16 mouse cellular contexts compared by ENCODE assay signal in the genomic region with DNA sequence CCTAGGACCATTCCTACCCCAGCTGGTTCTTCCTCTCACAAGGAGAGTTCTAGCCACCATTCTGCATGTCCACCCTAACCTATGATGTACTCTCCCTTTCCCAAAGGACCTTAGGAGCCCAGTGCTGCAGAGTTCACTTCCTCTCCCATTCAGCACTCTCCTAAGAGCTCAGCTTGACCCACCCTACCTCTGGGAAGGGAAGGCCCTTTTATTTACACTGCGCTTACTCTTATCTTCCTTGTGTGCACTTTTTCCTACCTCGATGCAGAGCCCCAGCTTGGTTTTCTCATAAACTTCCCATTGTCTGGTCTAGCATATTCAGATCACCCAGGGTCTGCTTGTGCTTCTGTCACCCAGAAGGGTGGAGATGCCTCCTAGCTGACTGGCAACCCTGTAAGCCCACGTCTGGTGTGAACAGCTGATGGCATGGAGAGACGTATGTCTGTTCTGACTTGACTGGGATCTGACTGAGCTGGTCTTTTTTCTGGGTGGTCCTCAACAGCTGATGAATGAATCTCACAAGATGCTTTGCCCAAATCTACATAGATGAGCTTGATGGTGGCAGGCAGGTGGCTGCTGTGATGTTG. TPM values are rescaled to one million over a fixed set of nuclear protein-coding genes. Genes with fewer than 3 reads are reported as not detected.
DNase-seq lines count a peak whose midpoint lies in the region; ATAC-seq and TF ChIP-seq lines count a peak whose summit lies in the region.
"Had no signal": no experiment of that assay in that cellular context is flagged by ENCODE, and none has a peak within 500 bp of the region (broad histone marks: within the 10 kb centered on the region; RNA-seq: fewer than 3 reads in every experiment).

No protein-coding gene starts in this region.

- peak overlapping the region; percentile 37; the same call in 1 of the 2 replicates for H3K4me2 ChIP-seq in liver, embryonic 15.5 days
- no peak overlapping the region for H3K4me2 ChIP-seq in forebrain, embryonic 16.5 days (ENCODE audit: low read length)
- H3K4me2 ChIP-seq: embryonic facial prominence, embryonic 15.5 days; forebrain, embryonic 12.5 days; limb, embryonic 13.5 days had no signal

- WGBS in liver, embryonic 15.5 days (ENCODE audit: insufficient replicate concordance): 33% methylated on average over 4 of the region's 4 CpGs
- 78% methylated on average over 4 of the region's 4 CpGs for WGBS in forebrain, embryonic 16.5 days

- ATAC-seq in erythroid progenitor cell, adult 5-6 weeks (replicated peaks; ENCODE audit: low FRiP score, poor library complexity, severe bottlenecking): peak; percentile 49
- ATAC-seq in liver, embryonic 15.5 days (ENCODE audit: insufficient read depth): peak; percentile 61
- no peak for ATAC-seq in forebrain, embryonic 16.5 days

- TF ChIP-seq CTCF in layer of hippocampus, adult 2 months (conservative IDR thresholded peaks at IDR 0.05): no peak
- TF ChIP-seq CTCF in MEL (IDR thresholded peaks at IDR 0.05 in 2 of 3, conservative IDR thresholded peaks at IDR 0.05 in 1 of 3; ENCODE audit: control insufficient read depth in 1 of 3, insufficient read depth in 1 of 3, low read depth in 2 of 3, low read length in 3 of 3, poor library complexity in 1 of 3, severe bottlenecking in 1 of 3): no peak

- H3K27ac ChIP-seq in layer of hippocampus, adult 2 months: peak overlapping the region; percentile 5; the same call in 1 of the 2 replicates
- H3K27ac ChIP-seq in MEL (ENCODE audit: control insufficient read depth, low read depth, low read length): peak overlapping the region; percentile 21
- H3K27ac ChIP-seq in liver, embryonic 15.5 days (replicated peaks): peak overlapping the region; percentile 89
- no peak overlapping the region for H3K27ac ChIP-seq in forebrain, embryonic 16.5 days (ENCODE audit: low read length)
- H3K27ac ChIP-seq: embryonic facial prominence, embryonic 15.5 days; forebrain, embryonic 12.5 days; kidney, postnatal 0 days; limb, embryonic 13.5 days had no signal

- peaks cover 0 to 71% of the 10 kb centered on the region in 2 experiments; a peak in 2 of 4 replicates for H3K36me3 ChIP-seq in MEL (ENCODE audit: control insufficient read depth in 1 of 2, insufficient read depth in 2 of 2, low read length in 2 of 2)
- no peaks in the 10 kb centered on the region for H3K36me3 ChIP-seq in liver, embryonic 15.5 days (replicated peaks)
- H3K36me3 ChIP-seq in forebrain, embryonic 16.5 days (ENCODE audit: control insufficient read depth, insufficient read depth): no peaks in the 10 kb centered on the region
- H3K36me3 ChIP-seq: embryonic facial prominence, embryonic 15.5 days; forebrain, embryonic 12.5 days; limb, embryonic 13.5 days had no signal

- peaks cover 9% of the 10 kb centered on the region for H3K79me2 ChIP-seq in MEL (ENCODE audit: control insufficient read depth, insufficient read depth, low read length, poor library complexity)

- no peak for TF ChIP-seq POLR2A in MEL (IDR thresholded peaks at IDR 0.05; ENCODE audit: control insufficient read depth in 1 of 2, insufficient read depth in 1 of 2, low read depth in 1 of 2, low read length in 2 of 2, poor library complexity in 1 of 2)

- H3K9ac ChIP-seq in MEL (ENCODE audit: control insufficient read depth, low read depth, low read length, poor library complexity, severe bottlenecking): no peak overlapping the region
- H3K9ac ChIP-seq in liver, embryonic 15.5 days: no peak overlapping the region
- no peak overlapping the region for H3K9ac ChIP-seq in forebrain, embryonic 16.5 days (replicated peaks; ENCODE audit: low read depth, low read length)
- H3K9ac ChIP-seq: embryonic facial prominence, embryonic 15.5 days; forebrain, embryonic 12.5 days; limb, embryonic 13.5 days had no signal

- TF ChIP-seq EP300 in MEL (IDR thresholded peaks at IDR 0.05; ENCODE audit: low read depth in 1 of 2, low read length in 2 of 2): no peak

- H3K27me3 ChIP-seq in MEL (ENCODE audit: control insufficient read depth in 1 of 2, insufficient read depth in 2 of 2, low read length in 2 of 2): no peaks in the 10 kb centered on the region
- no peaks in the 10 kb centered on the region for H3K27me3 ChIP-seq in liver, embryonic 15.5 days
- H3K27me3 ChIP-seq in forebrain, embryonic 16.5 days (replicated peaks; ENCODE audit: control insufficient read depth, insufficient read depth, low read length): no peaks in the 10 kb centered on the region
- H3K27me3 ChIP-seq: embryonic facial prominence, embryonic 15.5 days; forebrain, embryonic 12.5 days; limb, embryonic 13.5 days had no signal

- no peak for DNase-seq in layer of hippocampus, adult 2 months (ENCODE audit: low spot score in 2 of 2)
- no peak for DNase-seq in layer of hippocampus, adult 9-10 months (ENCODE audit: low spot score)
- DNase-seq in MEL (ENCODE audit: low read depth, low spot score): no peak
- DNase-seq in adrenal gland, adult 8-10 months: no peak
- DNase-seq: cerebellum, adult 11 months; cerebellum, postnatal 14 days; embryo, embryonic 11 days; gastrocnemius, postnatal 14 days; right cerebral cortex, postnatal 25 days had no signal

- H3K4me1 ChIP-seq in MEL (ENCODE audit: control insufficient read depth in 1 of 2, insufficient read depth in 2 of 2, low read length in 2 of 2): peaks cover 31 to 59% of the 10 kb centered on the region in 2 experiments
- H3K4me1 ChIP-seq in liver, embryonic 15.5 days (replicated peaks): peaks cover 73% of the 10 kb centered on the region
- H3K4me1 ChIP-seq in forebrain, embryonic 16.5 days (replicated peaks; ENCODE audit: control insufficient read depth, insufficient read depth, low read length): no peaks in the 10 kb centered on the region
- H3K4me1 ChIP-seq: embryonic facial prominence, embryonic 15.5 days; forebrain, embryonic 12.5 days had no signal

- H3K4me3 ChIP-seq in layer of hippocampus, adult 2 months: no peak overlapping the region
- H3K4me3 ChIP-seq in MEL (ENCODE audit: control insufficient read depth in 1 of 2, insufficient read depth in 1 of 2, low read depth in 2 of 2, low read length in 2 of 2): no peak overlapping the region
- no peak overlapping the region for H3K4me3 ChIP-seq in liver, embryonic 15.5 days (replicated peaks)
- H3K4me3 ChIP-seq in forebrain, embryonic 16.5 days (replicated peaks; ENCODE audit: low read length): no peak overlapping the region
- H3K4me3 ChIP-seq: embryonic facial prominence, embryonic 15.5 days; forebrain, embryonic 12.5 days; limb, embryonic 13.5 days had no signal

- H3K9me3 ChIP-seq in MEL (replicated peaks; ENCODE audit: insufficient read depth, low read length): no peaks in the 10 kb centered on the region
- no peaks in the 10 kb centered on the region for H3K9me3 ChIP-seq in liver, embryonic 15.5 days (replicated peaks)
- no peaks in the 10 kb centered on the region for H3K9me3 ChIP-seq in forebrain, embryonic 16.5 days (ENCODE audit: control insufficient read depth, low read length)
- H3K9me3 ChIP-seq: embryonic facial prominence, embryonic 15.5 days; forebrain, embryonic 12.5 days; limb, embryonic 13.5 days had no signal

- no peak for TF ChIP-seq RAD21 in MEL (IDR thresholded peaks at IDR 0.05; ENCODE audit: low read depth, low read length)

TF ChIP-seq in MEL, 35 proteins besides CTCF, POLR2A, EP300 and RAD21:
- TF ChIP-seq CHD2 (IDR thresholded peaks at IDR 0.05; ENCODE audit: low read length) (no peak), USF2 (IDR thresholded peaks at IDR 0.05; ENCODE audit: borderline replicate concordance in 1 of 2, insufficient read depth in 1 of 2, low read depth in 1 of 2, low read length in 2 of 2) (no peak), GATA1 (IDR thresholded peaks at IDR 0.05; ENCODE audit: low read depth, low read length) (0 out of 2 replicates have a peak, but pooled peaks have one; percentile 5), ZKSCAN1 (IDR thresholded peaks at IDR 0.05; ENCODE audit: low read depth, low read length) (no peak), E2F4 (IDR thresholded peaks at IDR 0.05; ENCODE audit: borderline replicate concordance, low read depth, low read length) (no peak), SIN3A (IDR thresholded peaks at IDR 0.05; ENCODE audit: low read length) (0 out of 2 replicates have a peak, but pooled peaks have one; percentile 3), POLR2AphosphoS5 (IDR thresholded peaks at IDR 0.05; ENCODE audit: borderline replicate concordance, low read depth, low read length) (no peak)

RNA-seq across cellular contexts. Expression of gene Inpp5d, which starts 29.2 kb away (rescaled TPM):
- total RNA-seq in layer of hippocampus, adult 2 months (2021): 10 to 100 TPM; 14.1 to 21.0 TPM
- 69.4 and 73.0 TPM in 2 replicates for total RNA-seq in MEL (2012; rRNA removed)
- 10 to 100 TPM in 1 of 2 experiments, not detected in 1; 71.3 TPM for polyA plus RNA-seq in MEL (2012; ENCODE audit: insufficient read depth in 1 of 2, insufficient read length in 2 of 2, low read depth in 1 of 2, low replicate concordance in 2 of 2, missing spikeins in 1 of 2)
- 23.1 and 27.0 TPM in 2 replicates for total RNA-seq in erythroid progenitor cell, adult 5-6 weeks (2015; ENCODE audit: low replicate concordance)
- 15.1 TPM in 2 replicates for total RNA-seq in erythroid progenitor cell, adult 5-6 weeks (2017; ENCODE audit: low replicate concordance)
- polyA plus RNA-seq in liver, embryonic 15.5 days (2015; fragmentation: Nextera tagmentation; extraction: Ambion mirVana): 10.9 and 13.4 TPM in 2 replicates
- 2.8 and 4.3 TPM in 2 replicates for polyA plus RNA-seq in forebrain, embryonic 16.5 days (2015; fragmentation: Nextera tagmentation; extraction: Ambion mirVana)
- 10 to 100 TPM; 16.8 to 37.9 (median 21.4) TPM for total RNA-seq in adrenal gland, adult 8-10 months (2022)
